Mouse (Mus musculus) small intestine, adult 2 months (tissue): ENCODE results near the gene Dpp8.

Experiments
- CTCF ChIP-seq: fragments of 200-500 bp; IDR thresholded peaks from 2 replicates; pipeline ENCODE4 v1.5.1; 2012; ENCODE audit warnings: low read depth, mild to moderate bottlenecking, control low read depth, inconsistent platforms, low read length, moderate library complexity, mixed read lengths; ENCODE audit not compliant: insufficient replicate concordance, insufficient read length; ENCODE audit errors: extremely low read depth
- POLR2A ChIP-seq: fragments of 200-500 bp; IDR thresholded peaks from 2 replicates; pipeline ENCODE4 v1.6.1; 2012; ENCODE audit warnings: low read depth, mild to moderate bottlenecking, control low read depth, inconsistent platforms, low read length, moderate library complexity

GRCm38 (mm10) chr9:65018588-65019121 is 13.6 kb upstream of the Dpp8 start:
- TF ChIP-seq CTCF (no peak), POLR2A (no peak)
